Mouse (Mus musculus) lung, adult 2 months (tissue): ENCODE data around the gene Pycard.

Experiments used
- CTCF ChIP-seq: fragments of 200-500 bp; IDR thresholded peaks from 2 replicates; pipeline ENCODE4 v1.5.1; 2011; ENCODE audit warnings: mild to moderate bottlenecking, low read length, control low read depth; ENCODE audit not compliant: insufficient read depth
- POLR2A ChIP-seq: fragments of 200-500 bp; IDR thresholded peaks from 2 replicates; pipeline ENCODE4 v1.6.1; 2011; ENCODE audit warnings: low read depth, mild to moderate bottlenecking, control low read depth, low read length, borderline replicate concordance; ENCODE audit errors: extremely low read depth

GRCm38 (mm10) chr7:128024932-128025331 lies 31.3 kb upstream of the Pycard start:
- no peak for TF ChIP-seq POLR2A
- no peak for TF ChIP-seq CTCF
